Mouse (Mus musculus): ENCODE data around the gene Ceacam2. TPM values are rescaled to one million over a fixed set of nuclear protein-coding genes. Genes with fewer than 3 reads are reported as not detected.
"Not testable (repeated sequence)": the region's sequence is repeated elsewhere in the genome, so short reads cannot be mapped to it uniquely, and the experiment has no call there.

Ceacam2 gene
- total RNA-seq (2021) = 2.3 and 2.7 TPM in 2 replicates
- long read RNA-seq, partial matches to known transcripts = 2 of 5 reads
- long read RNA-seq, other reads (novel, unspliced or antisense) = 1 of 5 reads

GRCm38 (mm10) chr7:25539376-25539907 lies at the start of gene Ceacam2:
Ceacam2 (minus strand) TSS chr7:25539857.
- not testable (repeated sequence) for DNase-seq

- DNase-seq = no peak
These were observed 45.9 kb upstream of the Ceacam2 start for GRCm38 (mm10) chr7:25585351-25586204.

DNA sequence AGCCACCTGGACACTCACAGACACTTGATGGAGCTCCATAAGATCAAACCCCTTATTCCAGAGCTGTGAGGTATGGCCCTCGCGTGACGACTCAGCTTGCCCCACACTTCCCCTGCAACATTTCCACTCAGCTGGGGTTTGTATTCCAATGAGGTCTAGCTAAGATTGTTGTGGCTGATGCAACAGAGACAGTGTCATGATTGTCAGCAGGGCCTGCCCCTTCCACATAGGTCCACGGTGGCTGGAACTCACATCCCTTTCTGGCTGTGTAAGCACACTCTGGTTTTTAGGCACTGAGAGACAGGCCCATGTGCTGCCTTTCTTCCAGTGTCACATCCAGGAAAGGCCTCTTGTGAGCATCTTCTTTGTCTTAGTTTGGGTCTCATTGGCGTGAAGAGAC lies 45.0 kb upstream of the Ceacam2 start:
- no peak for DNase-seq

DNA sequence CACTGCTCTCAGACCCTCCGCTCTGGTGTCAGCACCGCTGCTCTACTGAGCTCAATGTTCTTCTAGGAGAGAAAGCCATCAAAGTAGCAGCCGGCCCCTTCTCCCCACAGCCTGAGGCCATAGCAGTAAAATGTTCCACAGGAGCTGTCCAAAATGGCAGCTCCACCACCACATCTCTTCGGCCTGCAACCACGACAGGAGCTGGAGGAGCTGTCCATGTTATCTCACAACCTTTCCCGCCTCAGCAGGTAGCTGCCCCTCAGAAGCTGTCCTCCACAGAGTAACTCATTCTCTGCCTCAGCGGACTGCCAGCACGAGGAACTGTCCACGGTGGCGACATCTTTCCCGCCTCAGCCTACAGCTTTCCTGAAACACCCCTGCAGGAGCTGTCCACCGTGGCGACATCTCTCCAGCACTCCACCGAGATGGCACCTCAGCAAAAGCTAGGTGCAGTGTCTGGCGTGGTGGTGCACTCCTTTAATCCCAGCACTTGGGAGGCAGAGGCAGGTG lies 42.7 kb upstream of the Ceacam2 start:
- DNase-seq = no peak

DNA sequence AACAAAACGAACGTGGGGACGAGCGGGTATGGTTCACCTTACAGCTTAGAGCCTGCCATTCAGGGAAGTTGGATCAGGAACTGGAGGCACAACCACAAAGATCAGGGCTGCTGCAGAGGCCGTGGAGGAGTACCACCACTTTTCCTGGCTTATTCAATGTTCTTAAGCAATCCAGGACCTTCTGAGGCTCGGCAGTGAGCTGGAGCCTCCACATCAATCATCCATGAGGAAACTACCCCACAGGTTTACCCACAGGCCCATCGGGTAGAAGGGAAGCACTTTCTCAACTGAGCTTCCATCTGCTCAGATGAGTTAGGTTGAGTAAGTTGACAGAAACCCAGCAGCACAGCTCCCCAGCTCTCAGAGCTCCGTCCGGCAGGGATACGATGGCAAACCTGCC lies 39.8 kb upstream of the Ceacam2 start:
- no peak for DNase-seq

- DNase-seq = not testable (repeated sequence)
These were observed 37.3 kb upstream of the Ceacam2 start for GRCm38 (mm10) chr7:25576793-25577437.

DNA sequence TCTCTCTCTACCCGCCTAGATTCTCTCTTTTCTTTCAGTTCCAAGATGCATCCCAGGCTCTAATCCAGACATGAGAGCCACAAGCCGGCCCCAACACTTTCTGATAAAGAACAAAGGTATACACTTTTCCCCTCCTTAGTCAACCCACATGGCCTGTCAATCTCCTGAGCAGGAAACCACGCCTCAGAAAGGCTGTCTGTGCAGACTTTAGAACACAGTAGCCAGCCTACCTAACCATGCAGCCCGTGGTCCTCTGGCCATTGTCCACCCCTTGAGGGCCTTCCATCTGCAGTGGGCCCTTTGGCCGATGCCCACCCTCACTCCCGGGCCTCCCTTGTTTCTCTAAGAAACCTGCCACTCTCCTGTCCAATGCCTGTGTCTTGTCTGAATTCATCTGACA lies 36.7 kb upstream of the Ceacam2 start:
- DNase-seq = not testable (repeated sequence)

GRCm38 (mm10) chr7:25575870-25576269 lies 36.2 kb upstream of the Ceacam2 start:
- no peak for DNase-seq

- DNase-seq = no peak
These were observed 35.4 kb upstream of the Ceacam2 start for GRCm38 (mm10) chr7:25575105-25575504.

GRCm38 (mm10) chr7:25573806-25574205 lies 34.1 kb upstream of the Ceacam2 start:
- not testable (repeated sequence) for DNase-seq

- DNase-seq = no peak
These were observed 29.1 kb upstream of the Ceacam2 start for GRCm38 (mm10) chr7:25568721-25569120.

- DNase-seq = not testable (repeated sequence)
These were observed 1.8 kb upstream of the Ceacam2 start for GRCm38 (mm10) chr7:25541464-25541863.

GRCm38 (mm10) chr7:25539954-25540353 lies 297 bp upstream of the Ceacam2 start:
- DNase-seq = not testable (repeated sequence)

GRCm38 (mm10) chr7:25530837-25531236 lies 8.8 kb downstream of the Ceacam2 start:
- no peak for DNase-seq

DNA sequence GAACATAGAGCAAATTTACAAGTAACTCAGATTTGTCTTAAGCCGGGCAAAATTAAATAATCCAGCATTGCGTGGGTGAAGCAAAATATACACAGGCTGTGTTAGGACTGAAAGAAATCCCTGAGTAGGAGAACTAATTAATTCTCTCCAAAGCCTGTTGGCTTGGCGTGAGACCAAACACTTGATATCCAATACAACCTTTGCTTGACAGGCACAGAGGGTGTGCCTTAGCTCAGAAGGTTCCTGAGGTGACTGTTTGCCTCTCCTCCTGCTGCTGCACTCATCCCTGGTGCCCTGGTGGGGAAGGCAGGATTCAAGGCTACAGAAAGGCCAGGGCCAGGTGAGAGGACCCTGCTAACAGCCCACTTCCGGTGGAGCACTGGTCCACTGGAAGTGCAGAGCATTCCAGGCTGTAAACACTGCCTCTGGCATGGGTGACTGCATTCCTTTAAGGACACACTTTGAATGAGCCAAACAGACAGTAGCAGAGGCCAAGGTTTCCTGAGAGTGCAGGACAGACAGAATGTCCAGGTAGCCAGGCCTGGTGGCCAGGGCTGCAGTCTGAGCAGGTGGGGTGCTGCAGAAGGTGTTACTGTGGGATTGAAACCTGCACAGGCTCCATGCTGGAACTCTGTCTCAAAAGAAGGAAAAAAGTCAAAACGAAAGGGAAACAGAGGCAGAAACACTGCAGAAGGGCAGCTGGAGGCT lies 23.4 kb downstream of the Ceacam2 start:
- DNase-seq = not testable (repeated sequence)

DNA sequence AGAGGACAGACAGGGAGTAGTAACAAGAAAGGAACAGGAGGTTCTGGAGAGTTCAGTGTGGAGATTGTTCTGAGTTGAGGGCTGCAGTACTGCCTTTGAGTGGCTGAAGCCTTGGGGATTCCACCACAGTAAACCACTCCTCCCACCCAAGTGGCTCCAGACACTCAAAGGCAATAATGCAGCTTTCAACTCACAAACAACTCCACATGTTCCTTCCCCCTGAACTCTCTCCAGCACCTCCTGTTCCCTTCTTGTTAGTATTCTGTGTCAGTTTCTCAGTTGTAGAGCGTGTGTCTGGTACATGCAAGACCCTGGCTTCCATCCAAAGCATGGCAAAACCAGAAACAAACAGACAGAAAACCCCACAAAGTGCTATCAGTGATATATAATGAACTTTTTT lies 24.0 kb downstream of the Ceacam2 start:
- DNase-seq = not testable (repeated sequence)

GRCm38 (mm10) chr7:25509925-25510324 lies 29.7 kb downstream of the Ceacam2 start:
- DNase-seq = no peak

GRCm38 (mm10) chr7:25494649-25495048 lies 45.0 kb downstream of the Ceacam2 start:
- no peak for DNase-seq

- DNase-seq = not testable (repeated sequence)
These were observed 49.0 kb downstream of the Ceacam2 start for GRCm38 (mm10) chr7:25490698-25491097.

DNA sequence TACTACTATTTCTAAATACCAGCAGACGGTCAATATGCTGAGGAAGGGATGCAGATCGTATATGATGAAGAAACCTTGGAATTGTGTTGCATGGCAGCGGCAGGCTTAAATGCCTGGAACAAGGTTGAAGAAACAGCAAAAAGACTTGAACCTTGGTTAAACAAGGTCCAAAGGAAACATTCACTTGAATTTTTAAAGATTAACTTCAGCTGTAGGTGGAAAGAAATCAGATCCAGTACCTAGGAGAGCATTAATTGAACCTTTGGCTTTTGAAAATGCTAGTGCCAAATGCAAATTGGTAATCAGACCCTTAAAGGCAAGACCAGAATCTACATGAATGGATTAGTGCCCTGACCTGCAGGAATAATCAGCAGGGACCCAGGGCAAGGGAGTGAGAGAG lies 50.3 kb downstream of the Ceacam2 start:
- not testable (repeated sequence) for DNase-seq

DNA sequence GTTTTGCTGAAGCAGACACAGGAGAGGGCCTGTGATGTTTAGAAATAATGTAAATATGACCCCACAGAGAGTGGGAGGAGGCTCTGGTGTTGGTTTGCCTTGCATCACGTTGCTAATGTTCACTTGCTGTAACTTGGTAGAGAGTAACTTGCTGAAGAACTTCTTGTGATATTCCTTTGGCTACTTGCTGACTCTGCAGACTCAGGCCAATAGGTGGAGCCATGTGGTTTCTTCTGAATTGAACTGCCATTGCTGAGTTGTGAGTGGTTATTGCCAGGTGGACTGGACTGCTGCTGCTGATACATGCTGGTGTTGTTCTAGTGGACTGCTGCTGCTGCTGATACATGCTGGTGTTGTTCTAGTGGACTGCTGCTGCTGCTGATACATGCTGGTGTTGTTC lies 53.5 kb downstream of the Ceacam2 start:
- DNase-seq = no peak

- DNase-seq = no peak
These were observed 54.6 kb downstream of the Ceacam2 start for GRCm38 (mm10) chr7:25485061-25485460.
